Mouse (Mus musculus): ENCODE measurements around the gene Eif4g3.
A peak's percentile ranks its signal among the peaks of the same experiment; 100 is the strongest.
"Not testable (repeated sequence)": the region's sequence is repeated elsewhere in the genome, so short reads cannot be mapped to it uniquely, and the experiment has no call there.

Eif4g3 gene

DNA sequence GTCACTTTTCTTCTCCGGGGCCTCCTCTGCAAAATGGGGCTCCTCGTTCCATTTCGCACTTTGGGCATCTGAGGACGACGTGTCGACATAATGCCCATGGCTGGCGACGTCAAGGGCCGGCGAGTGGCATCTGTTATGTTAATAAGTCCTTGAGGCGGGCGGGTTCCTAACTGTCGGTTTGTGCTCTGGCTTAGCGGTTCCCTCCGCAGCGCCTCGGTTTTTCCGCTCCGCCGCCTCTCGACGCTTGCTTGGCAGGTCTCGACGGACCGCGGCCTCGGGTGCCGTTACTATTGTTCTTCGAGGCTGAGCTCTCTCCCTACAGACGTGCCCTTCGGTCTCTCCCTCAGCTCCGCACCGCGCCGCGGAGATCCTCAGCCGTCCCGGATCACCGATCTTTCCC is at the start of gene Eif4g3:
Gene Eif4g3 (plus strand): TSS at position 133 of the 400 bp plus-strand sequence.
- no peak for DNase-seq

- DNase-seq: peak; percentile 67 to 73
Measured at GRCm38 (mm10) chr4:137943540-137943939, 49.3 kb upstream of the Eif4g3 start.

GRCm38 (mm10) chr4:137945376-137945775 is 47.4 kb upstream of the Eif4g3 start:
- no peak for DNase-seq

GRCm38 (mm10) chr4:137946419-137946818 is 46.4 kb upstream of the Eif4g3 start:
- no peak for DNase-seq

- peak; percentile 76 to 84 for DNase-seq
Measured at GRCm38 (mm10) chr4:137952840-137953239, 40.0 kb upstream of the Eif4g3 start.

- no peak for DNase-seq
Measured at GRCm38 (mm10) chr4:137954184-137954583, 38.6 kb upstream of the Eif4g3 start.

GRCm38 (mm10) chr4:137954926-137955396 is 37.9 kb upstream of the Eif4g3 start:
- DNase-seq: peak; percentile 82 to 86

DNA sequence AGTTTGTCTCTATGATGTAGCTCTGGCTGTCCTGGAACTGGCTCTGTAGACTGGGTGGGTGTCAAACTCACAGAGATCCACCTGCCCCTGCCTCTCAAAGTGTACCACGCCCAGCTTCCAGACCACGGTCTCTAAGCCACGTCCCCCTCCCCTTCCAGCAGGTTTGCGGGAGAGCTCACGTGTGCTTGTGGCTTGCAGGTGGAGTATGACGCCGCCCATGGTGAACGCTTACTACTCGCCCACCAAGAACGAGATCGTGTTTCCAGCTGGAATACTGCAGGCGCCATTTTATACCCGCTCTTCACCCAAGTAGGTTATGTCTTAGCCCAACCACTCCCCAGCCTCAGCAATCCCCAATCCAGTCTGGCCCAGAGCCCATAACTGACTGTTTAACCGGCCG is 36.6 kb upstream of the Eif4g3 start:
- DNase-seq: no peak

DNA sequence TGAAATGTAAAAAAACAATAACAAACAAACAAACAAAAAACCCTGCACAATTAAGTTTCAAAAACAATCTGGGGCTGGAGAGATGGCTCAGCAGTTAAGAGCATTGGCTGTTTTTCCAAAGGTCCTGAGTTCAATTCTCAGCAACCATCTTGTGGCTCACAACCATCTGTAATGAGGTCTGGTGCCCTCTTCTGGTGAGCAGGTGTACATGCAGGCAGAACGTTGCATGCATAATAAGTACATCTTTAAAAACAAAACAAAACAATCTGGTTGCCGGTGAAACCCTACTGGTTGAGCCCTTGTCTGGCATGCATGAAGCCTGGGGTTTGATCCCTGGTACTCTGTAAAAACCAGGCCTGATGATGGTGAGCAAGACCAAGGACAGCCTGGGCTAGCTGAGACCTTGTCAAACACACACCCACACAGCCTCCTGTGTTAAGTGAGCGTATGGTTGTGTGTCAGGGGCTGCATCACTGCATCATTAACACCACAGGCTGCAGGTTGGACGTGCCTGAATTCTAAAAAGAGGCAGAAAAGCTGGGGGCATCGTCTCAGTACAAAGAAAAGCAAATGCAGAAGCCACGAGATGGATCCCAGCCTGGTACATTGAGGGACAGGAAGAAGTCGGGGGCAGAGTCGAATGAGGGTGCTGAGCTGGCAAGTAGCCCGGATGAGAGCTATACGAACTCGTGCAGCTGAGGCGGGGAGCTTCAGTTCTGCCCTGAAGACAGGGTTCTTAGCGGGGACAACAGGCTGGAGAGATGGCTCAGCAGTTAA is 32.7 kb upstream of the Eif4g3 start:
- DNase-seq: no peak

GRCm38 (mm10) chr4:137960757-137961156 is 32.1 kb upstream of the Eif4g3 start:
- peak; percentile 80 to 86 for DNase-seq

- no peak for DNase-seq
Measured at GRCm38 (mm10) chr4:137962643-137963350, 30.0 kb upstream of the Eif4g3 start.

DNA sequence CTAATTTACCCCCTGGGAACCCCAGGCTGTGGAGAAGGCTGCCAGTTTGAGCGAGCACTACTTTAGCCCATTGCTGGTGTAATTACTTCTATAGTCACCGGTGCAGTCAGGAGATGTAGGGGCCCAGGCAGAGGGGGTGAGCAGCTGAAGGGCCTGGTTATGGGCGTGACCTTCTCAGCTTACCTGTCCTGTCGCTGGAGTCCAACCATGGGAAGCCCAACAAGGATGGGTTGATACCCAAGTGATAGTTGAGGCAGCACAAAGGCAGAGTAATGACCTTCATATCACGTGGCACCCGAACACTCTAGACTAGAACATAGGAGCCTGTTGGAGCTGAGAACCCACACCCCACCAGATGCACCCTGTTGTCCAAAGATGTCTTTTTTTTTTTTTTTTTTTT is 29.4 kb upstream of the Eif4g3 start:
- no peak for DNase-seq

- DNase-seq: peak; percentile 72 to 81
Measured at GRCm38 (mm10) chr4:137963881-137964584, 28.8 kb upstream of the Eif4g3 start.

GRCm38 (mm10) chr4:137964585-137964930 is 28.3 kb upstream of the Eif4g3 start:
- no peak for DNase-seq

GRCm38 (mm10) chr4:137968203-137968602 is 24.6 kb upstream of the Eif4g3 start:
- DNase-seq: peak; percentile 72 to 79

DNA sequence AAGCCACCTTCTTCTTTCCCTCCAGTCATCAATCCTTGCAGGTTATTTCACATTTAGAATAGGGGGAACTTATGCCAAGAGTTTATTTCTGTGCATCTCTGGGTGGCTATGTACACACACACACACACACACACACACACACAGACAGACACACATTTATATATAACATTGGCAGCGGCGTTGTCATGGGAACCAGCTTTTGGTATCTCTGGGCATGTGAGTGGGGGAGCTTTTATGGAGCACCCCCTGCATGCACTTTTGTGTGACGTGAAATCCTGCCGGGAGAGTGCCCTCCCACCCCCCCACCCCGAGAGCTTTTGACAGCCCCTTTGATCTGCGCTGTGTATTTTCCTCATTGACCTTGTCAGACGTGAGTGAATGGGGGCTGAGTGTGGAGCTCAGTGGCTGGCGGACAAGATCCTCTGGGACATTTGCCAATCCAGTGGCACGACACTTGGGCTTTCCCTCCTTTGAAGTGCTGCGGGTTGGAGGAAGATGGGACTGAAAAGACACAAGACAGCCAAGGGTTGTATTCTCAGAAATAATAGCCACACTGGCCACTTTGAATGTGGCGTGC is 22.1 kb upstream of the Eif4g3 start:
- not testable (repeated sequence) for DNase-seq

GRCm38 (mm10) chr4:137974856-137975432 is 17.9 kb upstream of the Eif4g3 start:
- DNase-seq: not testable (repeated sequence)

DNA sequence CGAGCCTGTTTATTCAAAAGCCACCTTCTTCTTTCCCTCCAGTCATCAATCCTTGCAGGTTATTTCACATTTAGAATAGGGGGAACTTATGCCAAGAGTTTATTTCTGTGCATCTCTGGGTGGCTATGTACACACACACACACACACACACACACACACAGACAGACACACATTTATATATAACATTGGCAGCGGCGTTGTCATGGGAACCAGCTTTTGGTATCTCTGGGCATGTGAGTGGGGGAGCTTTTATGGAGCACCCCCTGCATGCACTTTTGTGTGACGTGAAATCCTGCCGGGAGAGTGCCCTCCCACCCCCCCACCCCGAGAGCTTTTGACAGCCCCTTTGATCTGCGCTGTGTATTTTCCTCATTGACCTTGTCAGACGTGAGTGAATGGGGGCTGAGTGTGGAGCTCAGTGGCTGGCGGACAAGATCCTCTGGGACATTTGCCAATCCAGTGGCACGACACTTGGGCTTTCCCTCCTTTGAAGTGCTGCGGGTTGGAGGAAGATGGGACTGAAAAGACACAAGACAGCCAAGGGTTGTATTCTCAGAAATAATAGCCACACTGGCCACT is 13.7 kb upstream of the Eif4g3 start:
- DNase-seq: not testable (repeated sequence)

DNA sequence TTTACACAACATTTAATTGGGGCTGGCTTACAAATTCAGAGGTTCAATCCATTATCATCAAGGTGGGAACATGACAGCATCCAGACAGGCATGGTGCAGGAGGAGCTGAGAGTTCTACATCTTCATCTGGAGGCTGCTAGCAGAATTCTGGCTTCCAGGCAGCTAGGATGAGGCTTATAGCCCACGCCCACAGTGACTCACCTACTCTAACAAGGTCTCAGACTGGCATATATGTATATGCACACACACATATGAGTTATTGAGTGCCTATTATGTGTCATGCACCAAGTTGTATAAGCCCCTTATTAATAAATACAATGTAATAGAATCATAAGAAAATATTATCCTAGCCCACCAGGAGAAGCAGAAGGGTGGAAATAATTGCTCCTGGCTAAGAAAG is 10.0 kb upstream of the Eif4g3 start:
- no peak for DNase-seq

DNA sequence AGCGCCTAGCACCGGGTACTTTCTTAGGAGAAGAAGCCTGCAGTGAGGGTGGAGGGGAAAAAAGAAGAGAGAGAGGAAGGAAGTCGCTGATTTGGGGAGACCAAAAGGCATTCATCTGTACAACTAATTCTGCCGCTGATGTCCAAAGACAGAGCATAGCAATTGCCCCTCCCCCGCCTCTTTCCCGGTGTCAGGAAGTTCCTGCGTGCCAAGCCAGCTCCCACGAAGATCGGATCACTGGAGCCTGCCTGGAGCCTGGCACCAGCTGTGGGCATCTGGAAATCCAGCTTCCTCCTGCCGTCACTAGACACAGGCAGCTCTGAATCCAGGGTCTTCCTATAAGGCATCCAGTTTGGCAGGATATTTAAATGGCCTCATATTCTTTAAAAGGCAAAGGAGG is 8.6 kb upstream of the Eif4g3 start:
- DNase-seq: peak; percentile 71 to 80

DNA sequence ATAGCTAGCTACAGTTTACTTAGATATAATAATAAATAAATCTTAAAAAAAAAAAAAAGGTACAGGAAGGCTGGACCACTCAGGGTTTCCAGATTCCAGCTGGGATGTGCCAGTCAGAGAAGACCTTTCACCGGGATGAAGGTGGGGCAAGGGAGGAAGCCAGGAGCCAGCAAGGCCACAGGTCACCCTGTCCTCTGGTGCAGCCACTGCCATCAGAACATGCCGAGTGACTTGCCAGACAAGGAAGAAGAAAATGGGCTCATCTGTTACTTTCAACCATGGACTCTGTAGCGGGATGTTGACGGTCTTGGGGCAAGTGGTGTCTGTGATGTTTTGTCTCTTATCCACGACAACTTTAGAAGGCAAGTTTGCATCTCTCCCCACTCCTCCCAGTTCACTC is 8.1 kb upstream of the Eif4g3 start:
- no peak for DNase-seq

- no peak for DNase-seq
Measured at GRCm38 (mm10) chr4:137989426-137989825, 3.4 kb upstream of the Eif4g3 start.

Data from lung, adult 18-20 months (tissue).